Mouse (Mus musculus): ENCODE data around the gene Cyp1b1. TPM values are rescaled to one million over a fixed set of nuclear protein-coding genes. Genes with fewer than 3 reads are reported as not detected.

Gene Cyp1b1
- 9.3 and 10.6 TPM in 2 replicates for polyA plus RNA-seq (2015; fragmentation: Nextera tagmentation; extraction: Ambion mirVana)

- peak; percentile 57 for ATAC-seq (ENCODE audit: low FRiP score)
- Histone ChIP-seq H3K4me1 (replicated peaks) (peaks cover 38% of the 10 kb centered on the region), H3K27ac (no peak within 1 kb of the TSS), H3K4me2 (peak within 1 kb of the TSS; percentile 83), H3K9ac (peak within 1 kb of the TSS; percentile 70), H3K27me3 (peaks cover 70% of the 10 kb centered on the region), H3K9me3 (no peaks in the 10 kb centered on the region), H3K4me3 (peak within 1 kb of the TSS; percentile 47), H3K36me3 (no peaks in the 10 kb centered on the region)
- WGBS, result under 1% methylated on average over 31 of the region's 31 CpGs
These were observed at the start of gene Cyp1b1 for GRCm38 (mm10) chr17:79714931-79715637. Gene Cyp1b1, minus strand, starts transcription at chr17:79715061.

DNA sequence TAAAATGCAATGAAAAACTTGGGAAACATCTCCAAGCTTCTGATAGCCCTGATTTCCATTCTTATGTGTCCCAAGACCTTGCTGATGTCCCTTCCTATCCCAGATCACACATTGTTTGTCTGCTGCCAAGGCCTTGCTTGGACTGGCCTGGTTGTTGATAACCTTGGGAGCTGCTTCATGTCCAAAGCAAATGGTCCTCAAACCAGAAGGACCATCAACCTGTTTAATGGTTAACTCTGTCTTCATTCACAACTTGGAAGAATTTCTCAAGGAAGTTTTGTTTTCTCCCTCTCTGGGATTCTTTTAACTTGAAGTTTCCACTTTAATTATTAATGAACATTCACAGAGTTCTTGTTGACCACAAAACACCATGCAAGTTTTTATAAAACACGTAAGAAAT is 47.0 kb upstream of the Cyp1b1 start:
- no peak overlapping the region for H3K27ac ChIP-seq
- H3K27me3 ChIP-seq, result no peaks in the 10 kb centered on the region
- no peak overlapping the region for H3K9ac ChIP-seq
- ATAC-seq (ENCODE audit: low FRiP score), result no peak
- H3K9me3 ChIP-seq, result no peaks in the 10 kb centered on the region
- no peak overlapping the region for H3K4me3 ChIP-seq
- H3K4me2 ChIP-seq, result no peak overlapping the region
- H3K4me1 ChIP-seq (replicated peaks), result no peaks in the 10 kb centered on the region
- no peaks in the 10 kb centered on the region for H3K36me3 ChIP-seq
- 84% methylated on average over 1 of the region's 1 CpGs for WGBS

GRCm38 (mm10) chr17:79753831-79754230 is 39.0 kb upstream of the Cyp1b1 start:
- H3K9ac ChIP-seq, result no peak overlapping the region
- WGBS, result 94% methylated on average over 12 of the region's 12 CpGs
- H3K27me3 ChIP-seq, result no peaks in the 10 kb centered on the region
- H3K36me3 ChIP-seq, result no peaks in the 10 kb centered on the region
- no peak overlapping the region for H3K4me3 ChIP-seq
- ATAC-seq (ENCODE audit: low FRiP score), result no peak
- H3K4me1 ChIP-seq (replicated peaks), result peaks cover 5% of the 10 kb centered on the region; the same call in 1 of the 2 replicates
- H3K27ac ChIP-seq, result no peak overlapping the region
- H3K9me3 ChIP-seq, result no peaks in the 10 kb centered on the region
- H3K4me2 ChIP-seq, result no peak overlapping the region

DNA sequence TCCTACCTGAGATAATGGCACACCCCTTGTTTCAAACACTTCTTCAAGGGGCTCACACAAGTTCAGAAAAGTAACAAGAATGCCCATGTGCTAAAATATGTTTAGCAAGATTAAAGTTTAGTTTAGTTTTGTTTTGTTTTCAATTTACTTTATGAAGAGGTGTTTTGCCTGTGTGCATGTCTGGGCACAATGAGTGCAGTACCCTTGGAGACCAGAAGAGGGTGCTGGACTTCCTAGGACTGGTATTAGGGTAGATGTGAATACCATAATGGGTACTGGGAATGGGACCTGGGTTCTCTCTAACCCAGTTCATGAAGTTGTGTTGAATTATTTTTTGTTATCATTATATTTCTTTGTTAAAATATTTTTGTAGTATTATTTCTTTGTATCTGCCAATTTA is 38.0 kb upstream of the Cyp1b1 start:
- no peak overlapping the region for H3K27ac ChIP-seq
- no peak overlapping the region for H3K9ac ChIP-seq
- no peak for ATAC-seq (ENCODE audit: low FRiP score)

GRCm38 (mm10) chr17:79751661-79752191 is 36.9 kb upstream of the Cyp1b1 start:
- 93% methylated on average over 6 of the region's 6 CpGs for WGBS
- no peaks in the 10 kb centered on the region for H3K9me3 ChIP-seq
- H3K27me3 ChIP-seq, result no peaks in the 10 kb centered on the region; the same call in 1 of the 2 replicates
- no peak overlapping the region for H3K4me2 ChIP-seq
- no peak overlapping the region for H3K4me3 ChIP-seq
- ATAC-seq (ENCODE audit: low FRiP score), result no peak
- H3K36me3 ChIP-seq, result no peaks in the 10 kb centered on the region
- no peak overlapping the region for H3K9ac ChIP-seq
- H3K27ac ChIP-seq, result no peak overlapping the region
- H3K4me1 ChIP-seq (replicated peaks), result peaks cover 5% of the 10 kb centered on the region; the same call in 1 of the 2 replicates

More for the DNA sequence above, 38.0 kb upstream of the Cyp1b1 start:
- no peaks in the 10 kb centered on the region for H3K36me3 ChIP-seq
- H3K27me3 ChIP-seq, result no peaks in the 10 kb centered on the region
- no peaks in the 10 kb centered on the region for H3K9me3 ChIP-seq
- H3K4me3 ChIP-seq, result no peak overlapping the region
- H3K4me2 ChIP-seq, result no peak overlapping the region
- H3K4me1 ChIP-seq (replicated peaks), result peaks cover 5% of the 10 kb centered on the region; the same call in 1 of the 2 replicates

- no peaks in the 10 kb centered on the region; the same call in 1 of the 2 replicates for H3K27me3 ChIP-seq
- WGBS, result 92% methylated on average over 1 of the region's 1 CpGs
- no peak overlapping the region for H3K4me3 ChIP-seq
- no peak overlapping the region for H3K9ac ChIP-seq
- H3K9me3 ChIP-seq, result no peaks in the 10 kb centered on the region
- H3K36me3 ChIP-seq, result no peaks in the 10 kb centered on the region
- no peak overlapping the region for H3K27ac ChIP-seq
- no peak overlapping the region for H3K4me2 ChIP-seq
- no peak for ATAC-seq (ENCODE audit: low FRiP score)
- peaks cover 4% of the 10 kb centered on the region; the same call in 1 of the 2 replicates for H3K4me1 ChIP-seq (replicated peaks)
These were observed 34.8 kb upstream of the Cyp1b1 start for GRCm38 (mm10) chr17:79749647-79750046.

DNA sequence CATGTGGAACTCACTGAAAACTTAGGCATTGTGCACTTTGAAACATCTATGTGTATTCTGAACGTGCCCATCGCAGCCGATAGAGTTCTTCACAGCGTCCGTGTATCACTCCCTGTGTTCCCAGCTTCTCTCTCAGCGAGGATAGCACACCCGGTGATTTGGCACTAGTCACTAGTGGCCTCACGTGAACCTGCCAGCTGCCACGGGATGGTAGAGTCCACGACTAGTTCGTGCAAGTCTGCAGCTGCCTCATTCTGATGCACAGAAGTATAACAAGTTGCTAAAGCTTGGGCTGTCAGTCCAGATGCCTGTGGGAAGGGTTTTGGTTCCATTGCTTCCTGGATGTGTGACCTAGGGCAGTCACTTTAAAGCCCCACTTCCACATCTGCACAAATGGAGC is 32.1 kb upstream of the Cyp1b1 start:
- no peak overlapping the region for H3K9ac ChIP-seq
- no peak for ATAC-seq (ENCODE audit: low FRiP score)
- no peak overlapping the region for H3K27ac ChIP-seq
- H3K27me3 ChIP-seq, result peaks cover 2% of the 10 kb centered on the region; the same call in 1 of the 2 replicates
- H3K4me1 ChIP-seq (replicated peaks), result peaks cover 4% of the 10 kb centered on the region; the same call in 1 of the 2 replicates
- H3K36me3 ChIP-seq, result no peaks in the 10 kb centered on the region
- WGBS, result 75% methylated on average over 11 of the region's 11 CpGs
- no peak overlapping the region for H3K4me3 ChIP-seq
- H3K4me2 ChIP-seq, result no peak overlapping the region
- H3K9me3 ChIP-seq, result no peaks in the 10 kb centered on the region

DNA sequence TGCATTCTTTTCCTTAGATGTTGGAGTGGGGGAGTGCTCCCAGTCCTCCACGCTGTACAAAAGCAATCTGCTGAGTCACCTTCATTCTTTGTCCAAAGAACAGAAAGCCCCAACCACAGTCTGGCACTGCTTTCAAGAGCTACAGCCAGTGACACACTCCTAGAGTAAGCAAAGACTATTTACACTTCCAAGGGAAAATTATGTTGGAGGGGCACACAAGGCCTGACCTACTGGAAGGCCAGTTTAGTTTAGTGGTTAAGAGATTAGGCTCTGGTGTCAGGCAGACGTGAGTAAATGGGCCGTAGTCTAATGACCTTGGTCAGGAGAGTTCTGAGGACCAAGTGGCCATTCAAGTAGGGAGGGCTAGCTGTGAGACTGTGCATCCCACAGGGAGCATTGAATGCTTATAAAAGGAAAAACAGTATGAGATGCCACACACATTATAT is 31.3 kb upstream of the Cyp1b1 start:
- H3K27me3 ChIP-seq, result peaks cover 2% of the 10 kb centered on the region; the same call in 1 of the 2 replicates
- no peak overlapping the region for H3K4me2 ChIP-seq
- no peak for ATAC-seq (ENCODE audit: low FRiP score)
- no peaks in the 10 kb centered on the region for H3K9me3 ChIP-seq
- 6% methylated on average over 3 of the region's 3 CpGs for WGBS
- H3K4me3 ChIP-seq, result no peak overlapping the region
- H3K27ac ChIP-seq, result no peak overlapping the region
- H3K9ac ChIP-seq, result no peak overlapping the region
- peaks cover 4% of the 10 kb centered on the region; the same call in 1 of the 2 replicates for H3K4me1 ChIP-seq (replicated peaks)
- no peaks in the 10 kb centered on the region for H3K36me3 ChIP-seq

DNA sequence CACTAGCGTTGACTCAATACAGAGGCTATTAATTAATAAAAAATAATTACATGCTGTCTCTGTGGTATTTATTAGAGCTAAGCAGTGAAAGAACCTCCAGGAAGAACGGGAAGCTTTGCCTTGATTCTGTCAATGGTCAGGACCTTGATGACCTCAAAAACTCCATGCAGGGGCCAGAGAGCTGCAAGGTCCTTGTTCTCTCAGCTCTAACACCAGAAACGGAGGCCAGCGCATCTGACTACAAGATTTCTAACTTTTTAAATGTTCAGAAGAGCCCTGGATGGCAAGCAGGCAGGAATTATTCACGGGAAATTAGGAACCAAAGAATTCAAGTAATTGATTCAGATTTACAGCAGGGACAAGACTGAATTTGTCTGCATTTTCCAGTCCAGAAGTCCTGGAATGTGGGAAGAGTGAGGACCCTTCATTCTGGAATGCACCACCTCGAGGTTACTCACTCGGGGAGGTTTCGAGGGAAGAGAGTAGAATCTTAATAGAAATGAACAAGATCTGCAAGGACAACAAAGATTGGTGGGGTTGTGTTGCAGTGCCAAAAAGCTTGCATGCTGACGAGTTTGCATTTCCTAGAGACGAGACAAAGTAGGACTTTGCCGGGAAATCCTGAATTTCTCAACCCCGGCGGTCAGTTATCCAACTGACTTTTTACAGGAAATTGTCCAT is 30.3 kb upstream of the Cyp1b1 start:
- H3K27me3 ChIP-seq, result peaks cover 2% of the 10 kb centered on the region; the same call in 1 of the 2 replicates
- H3K4me2 ChIP-seq, result no peak overlapping the region
- WGBS, result 41% methylated on average over 13 of the region's 13 CpGs
- H3K9ac ChIP-seq, result no peak overlapping the region
- ATAC-seq (ENCODE audit: low FRiP score), result no peak
- H3K9me3 ChIP-seq, result no peaks in the 10 kb centered on the region
- no peak overlapping the region for H3K4me3 ChIP-seq
- peaks cover 4% of the 10 kb centered on the region; the same call in 1 of the 2 replicates for H3K4me1 ChIP-seq (replicated peaks)
- H3K27ac ChIP-seq, result no peak overlapping the region
- no peaks in the 10 kb centered on the region for H3K36me3 ChIP-seq

- ATAC-seq (ENCODE audit: low FRiP score), result no peak
These were observed 28.6 kb upstream of the Cyp1b1 start for GRCm38 (mm10) chr17:79743507-79743906.

DNA sequence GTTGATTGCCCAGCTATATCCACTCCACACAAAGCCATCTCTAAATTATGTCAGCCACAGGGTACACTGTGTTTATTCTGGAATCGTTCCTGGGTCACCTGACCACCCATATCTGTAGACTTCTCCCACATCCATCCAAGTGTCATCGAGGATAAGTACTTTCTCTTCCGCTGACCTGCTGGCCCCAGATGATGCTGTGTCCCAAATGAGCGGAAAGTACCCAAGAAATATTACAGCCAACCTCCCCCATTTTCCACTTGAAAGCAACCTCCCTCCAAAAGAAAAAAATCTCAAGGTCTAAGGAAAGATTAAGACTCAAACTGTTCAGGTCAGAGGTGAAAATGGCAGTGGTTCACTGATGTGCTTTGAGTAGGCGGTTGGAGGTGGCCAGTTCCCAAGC is 27.8 kb upstream of the Cyp1b1 start:
- no peak overlapping the region for H3K9ac ChIP-seq
- no peak for ATAC-seq (ENCODE audit: low FRiP score)

More at GRCm38 (mm10) chr17:79743507-79743906, 28.6 kb upstream of the Cyp1b1 start:
- H3K4me1 ChIP-seq (replicated peaks), result peaks cover 4% of the 10 kb centered on the region; the same call in 1 of the 2 replicates
- no peaks in the 10 kb centered on the region for H3K9me3 ChIP-seq
- H3K9ac ChIP-seq, result no peak overlapping the region
- 87% methylated on average over 1 of the region's 1 CpGs for WGBS
- no peak overlapping the region for H3K4me3 ChIP-seq
- no peaks in the 10 kb centered on the region for H3K36me3 ChIP-seq
- H3K27ac ChIP-seq, result no peak overlapping the region
- no peak overlapping the region for H3K4me2 ChIP-seq
- peaks cover 2% of the 10 kb centered on the region; the same call in 1 of the 2 replicates for H3K27me3 ChIP-seq

GRCm38 (mm10) chr17:79738847-79739498 is 24.1 kb upstream of the Cyp1b1 start:
- Histone ChIP-seq H3K27me3 (no peaks in the 10 kb centered on the region), H3K27ac (no peak overlapping the region), H3K4me3 (no peak overlapping the region), H3K4me1 (replicated peaks) (no peaks in the 10 kb centered on the region), H3K9ac (no peak overlapping the region), H3K4me2 (no peak overlapping the region), H3K36me3 (no peaks in the 10 kb centered on the region), H3K9me3 (no peaks in the 10 kb centered on the region)
- 67% methylated on average over 5 of the region's 5 CpGs for WGBS
- ATAC-seq (ENCODE audit: low FRiP score), result no peak

More for the DNA sequence above, 27.8 kb upstream of the Cyp1b1 start:
- Histone ChIP-seq H3K4me1 (replicated peaks) (peaks cover 4% of the 10 kb centered on the region; the same call in 1 of the 2 replicates), H3K9me3 (no peaks in the 10 kb centered on the region), H3K27me3 (peaks cover 2% of the 10 kb centered on the region; the same call in 1 of the 2 replicates), H3K4me3 (no peak overlapping the region), H3K4me2 (no peak overlapping the region), H3K36me3 (no peaks in the 10 kb centered on the region), H3K27ac (no peak overlapping the region)
- WGBS, result 84% methylated on average over 5 of the region's 5 CpGs
